Mouse (Mus musculus): Measurements from ENCODE around the gene Polr3e.
"Not testable (repeated sequence)": the region's sequence is repeated elsewhere in the genome, so short reads cannot be mapped to it uniquely, and the experiment has no call there.

DNA sequence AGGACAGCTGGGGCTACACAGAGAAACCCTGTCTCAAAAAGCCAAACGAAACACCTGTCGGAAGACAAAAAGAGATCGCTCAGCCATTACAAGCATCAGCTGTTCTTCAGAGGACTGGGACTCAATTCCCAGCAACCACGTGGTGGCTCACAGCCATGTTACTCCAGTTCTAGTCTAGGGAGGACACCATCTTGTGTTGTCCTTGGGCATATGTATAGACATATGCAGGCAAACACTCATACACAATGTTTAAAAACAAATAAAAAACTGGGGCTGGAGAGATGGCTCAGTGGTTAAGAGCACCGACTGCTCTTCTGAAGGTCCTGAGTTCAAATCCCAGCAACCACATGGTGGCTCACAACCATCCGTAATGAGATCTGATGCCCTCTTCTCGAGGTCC is 36.0 kb downstream of the Polr3e start:
- TF ChIP-seq CTCF (conservative IDR thresholded peaks at IDR 0.05 in 1 of 2, IDR thresholded peaks at IDR 0.05 in 1 of 2; ENCODE audit: low read depth in 2 of 2, low read length in 2 of 2); MAFK (IDR thresholded peaks at IDR 0.05; ENCODE audit: insufficient replicate concordance, low read length); USF1 (IDR thresholded peaks at IDR 0.05; ENCODE audit: low read depth, low read length); ELF1 (IDR thresholded peaks at IDR 0.05; ENCODE audit: low read depth, low read length); CHD2 (IDR thresholded peaks at IDR 0.05; ENCODE audit: low read length); ZNF384 (IDR thresholded peaks at IDR 0.05; ENCODE audit: low read depth, low read length); ZMIZ1 (IDR thresholded peaks at IDR 0.05; ENCODE audit: low read depth, low read length); ZC3H11A (IDR thresholded peaks at IDR 0.05; ENCODE audit: low read depth, low read length); UBTF (IDR thresholded peaks at IDR 0.05; ENCODE audit: low read depth, low read length); SIN3A (IDR thresholded peaks at IDR 0.05; ENCODE audit: low read length): not testable (repeated sequence)
